Mouse (Mus musculus) embryonic facial prominence, embryonic 11.5 days (tissue): ENCODE results near the gene Ankrd23. TPM values are rescaled to one million over a fixed set of nuclear protein-coding genes. Genes with fewer than 3 reads are reported as not detected.

Experiments
- ATAC-seq: fragments of 200-750 bp; cut with Nextera tagmentation; replicated peaks from 2 replicates; pipeline ENCODE4 v1.8.0; 2017; ENCODE audit warnings: low read depth; ENCODE audit not compliant: insufficient number of reproducible peaks, low FRiP score, low TSS enrichment
- DNase-seq: peaks from one replicate; pipeline ENCODE4 v3.0.0-alpha.2; 2015; ENCODE audit warnings: low spot score
- H3K27ac ChIP-seq: fragments of 300-500 bp; sonication (generic); replicated peaks from 2 replicates; pipeline ENCODE4 v1.5.1; 2014; ENCODE audit warnings: mild to moderate bottlenecking, low read depth, low read length, control low read depth
- H3K27me3 ChIP-seq: fragments of 300-500 bp; sonication (generic); 2 replicates; pipeline ENCODE4 v1.6.1; 2014; ENCODE audit warnings: mild to moderate bottlenecking, low read length, moderate library complexity, mixed read lengths; ENCODE audit not compliant: control insufficient read depth, insufficient read depth
- H3K36me3 ChIP-seq: fragments of 300-500 bp; sonication (generic); replicated peaks from 2 replicates; pipeline ENCODE4 v1.6.1; 2014; ENCODE audit warnings: low read depth, mild to moderate bottlenecking, low read length, moderate library complexity, mixed read lengths; ENCODE audit not compliant: control insufficient read depth, insufficient read depth
- H3K4me1 ChIP-seq: fragments of 300-500 bp; sonication (generic); 2 replicates; pipeline ENCODE4 v1.6.1; 2014; ENCODE audit warnings: low read length, mixed read lengths; ENCODE audit not compliant: control insufficient read depth, insufficient read depth
- H3K4me2 ChIP-seq: fragments of 300-500 bp; sonication (generic); 2 replicates; pipeline ENCODE4 v1.6.1; 2014; ENCODE audit warnings: low read depth, mild to moderate bottlenecking, control low read depth, low read length, moderate library complexity
- H3K4me3 ChIP-seq: fragments of 300-500 bp; sonication (generic); 2 replicates; pipeline ENCODE4 v1.5.1; 2014; ENCODE audit warnings: low read depth, low read length, control low read depth
- H3K9ac ChIP-seq: fragments of 300-500 bp; sonication (generic); replicated peaks from 2 replicates; pipeline ENCODE4 v1.6.1; 2014; ENCODE audit warnings: mild to moderate bottlenecking, control low read depth, low read length
- H3K9me3 ChIP-seq: fragments of 300-500 bp; sonication (generic); replicated peaks from 2 replicates; pipeline ENCODE4 v1.6.1; 2016; ENCODE audit warnings: mild to moderate bottlenecking, low read length, inconsistent platforms, mixed read lengths; ENCODE audit not compliant: control insufficient read depth
- WGBS: fragments of 180-500 bp; shearing (Covaris S2); extraction: QIAGEN DNeasy Blood & Tissue Kit; methylation state at CpG from one replicate; pipeline ENCODE4 v1.1.7; 2014; 5-methylcytosine and 5-hydroxymethylcytosine counted together
- polyA plus RNA-seq: library from polyadenylated mRNA; unstranded; fragments of >200 nt; fragmentation: Nextera tagmentation; extraction: Ambion mirVana; gene quantifications from 2 replicates; pipeline ENCODE4 v1.2.1, GENCODE M21; 2014

Gene Ankrd23
- polyA plus RNA-seq, 1 experiment from 2014 or later = 4.6 TPM

DNA sequence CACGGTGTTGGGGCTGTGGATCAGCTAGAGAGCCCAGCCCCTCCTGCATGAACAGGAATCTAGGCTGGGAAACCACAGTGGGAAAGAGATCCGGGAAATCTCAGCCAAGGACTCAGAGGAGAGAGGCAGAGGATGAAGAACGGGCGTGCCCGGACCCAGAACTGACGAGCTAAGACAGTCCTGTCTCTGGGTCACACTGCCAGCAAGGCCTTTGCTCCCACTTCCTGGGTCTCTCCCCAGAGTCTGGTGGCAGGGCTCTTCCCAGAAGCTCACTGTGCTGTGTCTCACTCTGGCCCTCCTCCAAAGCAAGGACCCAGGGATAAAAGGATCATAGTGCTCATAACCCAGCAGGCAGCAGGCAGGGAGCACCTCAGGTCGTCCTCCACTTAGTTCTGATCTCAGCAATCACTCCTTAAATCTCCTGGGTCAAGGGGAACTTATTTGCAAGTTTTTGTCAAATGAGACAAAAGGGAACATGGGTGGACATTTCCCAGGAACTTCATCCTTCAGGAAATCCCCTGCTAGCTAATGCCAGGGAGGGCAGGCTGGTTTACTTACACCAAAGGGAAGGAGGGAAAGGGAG lies 33.1 kb upstream of the Ankrd23 start:
- DNase-seq (no peak), ATAC-seq (no peak)
- H3K4me2 ChIP-seq = no peak overlapping the region
- H3K9ac ChIP-seq = no peak overlapping the region
- 51% methylated on average over 7 of the region's 7 CpGs for WGBS
- no peaks in the 10 kb centered on the region for H3K9me3 ChIP-seq
- no peak overlapping the region for H3K4me3 ChIP-seq
- no peaks in the 10 kb centered on the region for H3K36me3 ChIP-seq
- H3K4me1 ChIP-seq = no peaks in the 10 kb centered on the region
- H3K27ac ChIP-seq = no peak overlapping the region
- H3K27me3 ChIP-seq = no peaks in the 10 kb centered on the region

DNA sequence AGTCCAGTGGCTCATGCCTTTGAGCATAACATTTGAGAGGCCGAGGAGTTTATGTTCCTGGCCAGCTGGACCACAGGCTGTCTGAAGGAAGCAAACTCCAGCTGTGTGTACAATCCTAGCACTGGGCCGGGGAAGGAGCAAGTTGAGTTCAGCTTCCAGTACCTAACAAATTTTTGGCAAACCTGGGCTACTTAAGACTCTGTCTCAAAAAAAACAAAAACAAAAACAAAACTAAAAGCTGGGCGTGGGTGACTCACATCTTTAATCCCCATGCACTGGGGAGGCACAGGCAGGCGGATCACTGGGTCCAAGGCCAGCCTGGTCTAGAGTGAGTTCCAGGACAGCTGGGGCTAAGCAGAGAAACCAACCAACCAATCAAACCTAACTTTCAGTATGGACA lies 32.1 kb upstream of the Ankrd23 start:
- WGBS = 79% methylated on average over 4 of the region's 4 CpGs
- Histone ChIP-seq H3K36me3 (no peaks in the 10 kb centered on the region), H3K9ac (no peak overlapping the region; the same call in 1 of the 2 replicates), H3K4me3 (no peak overlapping the region), H3K27ac (no peak overlapping the region), H3K4me2 (no peak overlapping the region), H3K4me1 (no peaks in the 10 kb centered on the region), H3K9me3 (no peaks in the 10 kb centered on the region), H3K27me3 (no peaks in the 10 kb centered on the region)
- no peak for DNase-seq
- ATAC-seq = no peak

DNA sequence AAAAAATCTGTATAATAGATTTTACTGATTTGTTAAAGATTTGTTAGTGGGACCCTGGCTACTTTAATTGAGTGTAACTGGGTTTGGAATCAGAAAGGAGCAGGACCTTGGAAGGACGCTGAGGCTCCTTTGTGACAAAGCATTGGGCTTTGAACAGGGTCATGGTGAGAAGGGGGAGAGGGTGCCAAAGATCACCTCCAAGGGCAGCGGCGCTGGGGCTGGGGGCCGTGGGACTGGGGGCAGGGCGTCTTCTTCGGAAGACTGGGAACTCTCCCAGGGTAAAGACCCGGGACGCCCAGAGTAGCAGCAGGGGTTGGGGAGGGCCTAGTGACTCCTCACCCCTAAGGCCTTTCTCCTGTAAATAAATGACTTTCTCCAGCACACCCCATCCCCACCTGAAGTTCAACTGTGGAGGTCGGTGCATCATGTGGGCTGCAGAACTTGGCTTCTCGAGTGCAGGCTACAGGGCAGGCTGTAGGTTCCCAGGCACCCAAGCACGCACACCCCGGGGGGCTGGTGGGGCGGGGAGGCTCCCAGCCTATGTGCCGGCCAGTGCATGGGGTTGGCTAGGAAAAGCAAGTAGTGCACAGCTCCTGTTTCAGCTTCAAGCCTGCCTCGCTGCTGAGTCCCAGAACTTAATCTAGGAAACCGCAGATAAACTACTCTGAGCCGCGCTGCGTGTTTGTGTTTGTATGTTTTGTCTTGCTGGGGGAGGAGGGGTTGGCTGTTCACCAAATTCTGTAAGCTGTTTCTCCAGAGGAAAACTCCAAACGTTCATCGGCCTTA lies 31.3 kb upstream of the Ankrd23 start:
- DNase-seq (no peak), ATAC-seq (no peak)
- no peaks in the 10 kb centered on the region for H3K36me3 ChIP-seq
- no peak overlapping the region for H3K27ac ChIP-seq
- 42% methylated on average over 21 of the region's 21 CpGs for WGBS
- no peaks in the 10 kb centered on the region for H3K27me3 ChIP-seq
- no peak overlapping the region for H3K4me2 ChIP-seq
- H3K9me3 ChIP-seq = no peaks in the 10 kb centered on the region
- H3K9ac ChIP-seq = peak overlapping the region; percentile 25; the same call in 1 of the 2 replicates
- no peak overlapping the region for H3K4me3 ChIP-seq
- no peaks in the 10 kb centered on the region for H3K4me1 ChIP-seq

DNA sequence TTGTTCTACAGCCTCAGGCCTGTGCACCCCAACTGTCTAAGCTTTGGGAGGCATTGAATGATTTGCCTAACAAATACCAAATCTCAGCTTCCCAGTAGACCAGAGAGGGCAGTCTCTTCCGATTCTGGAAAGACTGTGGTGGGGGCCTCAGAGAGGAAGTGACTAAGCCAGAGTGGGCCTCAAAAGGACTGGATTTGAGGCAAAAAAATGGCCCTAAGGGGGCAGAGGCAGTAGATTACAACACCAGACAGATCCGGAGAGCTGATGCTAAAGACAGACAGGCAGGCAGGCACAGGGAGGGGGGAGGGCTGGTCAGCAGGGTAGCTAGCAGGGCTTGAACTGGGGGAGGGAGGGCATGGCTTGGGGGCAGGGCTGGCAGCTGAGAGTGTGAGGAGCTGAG lies 29.7 kb upstream of the Ankrd23 start:
- H3K9ac ChIP-seq = 0 out of 2 replicates have a peak overlapping the region, but pooled peaks have one; percentile 9

GRCm38 (mm10) chr1:36564101-36564500 lies 27.4 kb upstream of the Ankrd23 start:
- Histone ChIP-seq H3K4me1 (peaks cover under 1% of the 10 kb centered on the region; the same call in 1 of the 2 replicates), H3K9me3 (no peaks in the 10 kb centered on the region), H3K27me3 (no peaks in the 10 kb centered on the region), H3K36me3 (no peaks in the 10 kb centered on the region), H3K4me2 (no peak overlapping the region), H3K9ac (no peak overlapping the region), H3K4me3 (no peak overlapping the region), H3K27ac (no peak overlapping the region)
- ATAC-seq = no peak
- no peak for DNase-seq
- WGBS = 75% methylated on average over 6 of the region's 6 CpGs

More for the DNA sequence above, 29.7 kb upstream of the Ankrd23 start:
- Histone ChIP-seq H3K4me3 (no peak overlapping the region), H3K9me3 (no peaks in the 10 kb centered on the region), H3K4me1 (no peaks in the 10 kb centered on the region), H3K36me3 (no peaks in the 10 kb centered on the region), H3K4me2 (no peak overlapping the region), H3K27me3 (no peaks in the 10 kb centered on the region), H3K27ac (no peak overlapping the region)
- DNase-seq = no peak
- no peak for ATAC-seq
- WGBS = 4% methylated on average over 2 of the region's 2 CpGs

GRCm38 (mm10) chr1:36563632-36564031 lies 26.9 kb upstream of the Ankrd23 start:
- no peak overlapping the region for H3K27ac ChIP-seq
- ATAC-seq (no peak), DNase-seq (no peak)
- no peaks in the 10 kb centered on the region for H3K36me3 ChIP-seq
- no peaks in the 10 kb centered on the region for H3K9me3 ChIP-seq
- no peak overlapping the region for H3K4me2 ChIP-seq
- H3K27me3 ChIP-seq = no peaks in the 10 kb centered on the region
- H3K9ac ChIP-seq = no peak overlapping the region
- H3K4me1 ChIP-seq = peaks cover 4% of the 10 kb centered on the region; the same call in 1 of the 2 replicates
- WGBS = 62% methylated on average over 4 of the region's 4 CpGs
- H3K4me3 ChIP-seq = no peak overlapping the region

GRCm38 (mm10) chr1:36563197-36563596 lies 26.5 kb upstream of the Ankrd23 start:
- Histone ChIP-seq H3K4me3 (no peak overlapping the region), H3K9ac (no peak overlapping the region), H3K27ac (no peak overlapping the region)

DNA sequence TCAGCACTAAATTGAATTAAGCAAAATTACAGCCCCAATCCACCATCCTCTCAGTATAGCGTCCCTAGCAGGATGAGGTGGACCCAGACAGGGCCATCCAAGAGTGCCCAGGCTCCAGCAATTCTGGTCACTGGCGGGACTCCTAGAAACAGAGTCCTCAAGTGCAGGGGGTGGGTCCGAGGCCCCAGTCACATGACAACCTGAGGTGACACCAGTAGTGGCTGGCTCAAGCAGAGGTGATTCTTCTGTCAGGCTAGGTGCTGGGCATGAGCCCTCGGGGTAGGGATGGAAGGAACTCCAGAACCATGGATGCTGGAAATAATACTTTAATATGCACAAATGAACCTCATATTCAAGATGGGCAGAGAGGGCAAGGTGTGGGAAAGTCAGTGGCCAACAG lies 25.7 kb upstream of the Ankrd23 start:
- 73% methylated on average over 4 of the region's 4 CpGs for WGBS
- Histone ChIP-seq H3K9me3 (no peaks in the 10 kb centered on the region), H3K4me3 (no peak overlapping the region), H3K27ac (no peak overlapping the region), H3K4me1 (peaks cover 6% of the 10 kb centered on the region; the same call in 1 of the 2 replicates), H3K27me3 (no peaks in the 10 kb centered on the region), H3K9ac (no peak overlapping the region), H3K36me3 (no peaks in the 10 kb centered on the region), H3K4me2 (no peak overlapping the region)
- DNase-seq = no peak
- no peak for ATAC-seq

More at GRCm38 (mm10) chr1:36563197-36563596, 26.5 kb upstream of the Ankrd23 start:
- H3K4me1 ChIP-seq = peaks cover 6% of the 10 kb centered on the region; the same call in 1 of the 2 replicates
- no peak overlapping the region for H3K4me2 ChIP-seq
- ATAC-seq = no peak
- H3K36me3 ChIP-seq = no peaks in the 10 kb centered on the region
- H3K27me3 ChIP-seq = no peaks in the 10 kb centered on the region
- H3K9me3 ChIP-seq = no peaks in the 10 kb centered on the region
- DNase-seq = no peak
- WGBS = 77% methylated on average over 2 of the region's 2 CpGs
